Mouse (Mus musculus): ENCODE results near the gene Trpm3.

Trpm3 gene

DNA sequence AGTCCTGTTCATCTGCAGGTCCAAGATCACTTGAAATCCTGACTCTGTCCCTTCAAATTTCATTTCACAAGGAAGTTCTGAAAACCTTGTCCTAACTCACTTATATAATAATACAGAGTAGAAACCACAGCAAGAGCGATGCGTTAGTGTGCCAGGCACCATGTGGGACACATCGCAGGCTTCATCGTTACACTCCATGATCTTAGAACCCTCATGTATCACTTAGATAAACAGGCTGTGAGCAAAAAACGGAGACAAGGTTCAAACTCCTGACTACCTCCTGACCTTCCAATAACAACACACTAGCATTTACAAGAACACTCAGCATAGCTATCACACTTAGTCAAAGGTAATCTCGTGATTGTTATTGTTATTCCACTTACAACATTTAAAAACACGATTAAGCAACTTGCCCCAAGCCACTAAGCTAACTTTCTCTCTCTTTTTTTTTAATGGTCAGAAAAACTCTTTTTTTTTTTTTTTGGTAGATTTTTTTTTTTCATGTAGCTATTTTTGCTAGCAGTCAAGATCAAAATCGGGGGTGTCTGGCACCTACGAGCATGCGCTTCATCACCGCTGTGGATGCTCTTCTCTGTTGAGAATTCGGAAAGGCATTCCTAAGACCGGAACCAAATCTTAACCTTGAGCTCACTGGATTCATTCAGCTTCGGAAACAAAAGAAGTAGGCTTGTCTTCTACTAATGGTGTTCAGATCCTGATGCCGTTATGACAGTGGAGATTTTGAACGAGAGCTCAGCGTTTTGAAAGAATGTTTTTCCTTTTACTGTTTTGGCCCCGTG lies 784.2 kb downstream of the Trpm3 start:
- no peak for DNase-seq (ENCODE audit: low spot score)

DNA sequence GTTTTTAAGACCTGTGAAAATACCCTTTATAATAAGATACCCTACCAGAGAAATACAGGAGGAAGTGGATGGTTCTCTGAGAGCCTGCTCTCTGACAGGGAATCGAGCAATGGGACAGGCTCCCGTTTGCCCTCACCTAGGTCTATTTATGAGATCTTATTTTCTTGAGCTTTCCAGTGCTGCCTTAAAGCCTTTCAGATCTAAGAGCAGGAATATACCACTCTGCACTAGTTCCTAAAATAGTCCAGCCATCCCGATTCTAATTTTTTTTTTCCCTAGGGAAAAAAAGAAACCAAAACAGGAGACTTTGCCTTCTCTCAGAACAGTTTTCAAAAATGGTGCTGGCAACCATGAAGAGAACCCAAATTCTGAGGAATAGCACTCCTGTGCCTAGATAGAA lies 786.4 kb downstream of the Trpm3 start:
- no peak for DNase-seq (ENCODE audit: low spot score)

DNA sequence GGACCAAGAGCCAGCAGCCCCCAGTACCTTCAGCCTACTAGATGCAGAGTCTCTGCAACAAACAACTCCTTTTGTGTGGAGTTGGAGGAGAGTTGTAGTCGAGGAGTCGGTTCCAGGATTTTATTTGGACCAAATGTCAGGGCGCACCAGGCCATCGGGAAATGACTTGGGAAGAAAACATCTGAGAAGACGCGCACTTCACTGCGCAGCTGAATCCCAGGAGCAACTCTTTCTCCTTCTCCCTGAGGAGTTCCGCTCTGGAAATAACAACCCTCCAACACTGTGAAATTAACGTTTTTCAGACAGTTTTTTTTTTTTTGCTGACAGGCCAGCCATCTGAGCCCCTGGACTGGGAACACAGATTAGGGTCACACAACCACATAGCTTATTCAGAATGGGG lies 787.9 kb downstream of the Trpm3 start:
- DNase-seq (ENCODE audit: low spot score), result no peak

DNA sequence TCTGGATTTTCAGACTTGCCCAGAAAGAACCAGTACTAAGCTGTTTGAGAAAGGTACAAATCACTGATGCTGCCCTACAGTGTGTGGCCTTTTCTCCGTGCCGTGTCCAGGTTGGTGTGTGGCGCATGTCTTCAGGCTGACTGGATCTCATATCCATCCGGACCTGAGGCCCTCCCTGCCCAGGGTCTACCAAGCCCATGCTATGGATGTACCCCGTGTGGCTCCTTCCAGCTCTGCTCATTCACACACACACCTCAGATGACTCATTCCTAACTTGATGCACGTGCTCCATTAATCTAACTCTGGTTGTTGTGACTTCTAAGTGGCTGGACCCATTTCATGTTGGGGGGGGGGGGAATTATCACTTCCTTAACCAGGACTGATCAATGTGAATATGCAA lies 789.5 kb downstream of the Trpm3 start:
- DNase-seq (ENCODE audit: low spot score), result no peak

DNA sequence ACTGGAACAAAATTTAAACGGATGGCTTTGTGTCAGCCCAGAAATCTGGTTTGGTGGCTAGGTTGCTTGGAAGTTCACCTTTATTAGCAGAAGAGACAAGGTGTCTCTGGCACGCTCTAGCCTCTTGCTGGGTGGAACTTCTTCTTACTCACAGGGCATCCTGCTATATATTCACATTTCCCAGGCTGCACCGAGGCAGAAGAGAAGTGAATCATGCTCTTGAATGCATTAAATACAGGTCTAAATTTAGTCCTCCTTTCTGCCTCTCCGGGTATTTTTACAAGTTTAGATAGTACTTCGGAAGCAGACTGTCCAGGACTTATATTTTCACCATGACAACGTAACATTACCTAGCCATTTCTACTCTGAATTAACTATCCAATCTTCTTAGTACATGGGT lies 790.9 kb downstream of the Trpm3 start:
- DNase-seq (ENCODE audit: low spot score), result no peak

DNA sequence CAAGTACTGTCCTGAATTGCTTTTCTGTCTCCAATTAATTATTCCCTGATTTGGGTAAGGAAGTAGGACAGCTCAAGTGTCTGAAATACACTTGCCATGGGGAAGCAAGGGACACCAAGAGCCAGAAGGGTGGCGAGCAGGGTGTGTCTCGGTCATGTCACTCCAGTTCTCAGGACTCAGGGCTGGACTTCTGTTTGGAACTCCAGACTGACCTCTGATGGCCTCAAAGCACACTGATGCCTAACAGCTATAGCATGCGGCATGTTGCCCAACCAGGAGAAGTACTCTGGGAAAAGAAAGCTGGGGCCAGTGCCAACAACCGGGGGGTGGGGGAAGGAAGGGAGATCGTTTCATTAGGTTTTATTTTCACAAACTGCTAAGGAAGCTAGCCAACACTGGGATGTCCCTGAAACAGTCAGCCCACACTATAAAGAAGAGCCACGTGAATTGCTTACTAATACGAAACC lies 791.6 kb downstream of the Trpm3 start:
- DNase-seq (ENCODE audit: low spot score), result no peak

DNA sequence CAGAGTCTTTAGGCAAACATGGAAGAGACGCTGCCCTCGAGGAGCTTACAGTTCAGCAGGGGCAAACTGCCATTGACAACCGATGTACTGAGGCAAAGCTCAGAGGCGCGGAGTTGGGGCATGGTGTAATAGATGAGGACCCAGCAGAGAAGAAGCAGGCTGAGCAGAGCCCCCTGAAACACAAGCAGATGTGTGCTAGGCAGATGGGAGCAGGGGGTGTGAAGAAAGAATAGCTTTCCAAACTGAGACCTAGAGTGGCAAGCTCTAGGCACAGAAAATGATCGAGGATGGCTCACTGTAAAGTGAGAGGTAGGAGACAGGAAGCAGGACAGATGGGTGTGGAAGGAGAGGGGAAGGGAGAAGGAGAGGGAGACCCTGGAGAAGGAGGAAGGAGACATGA lies 792.2 kb downstream of the Trpm3 start:
- DNase-seq (ENCODE audit: low spot score), result no peak

DNA sequence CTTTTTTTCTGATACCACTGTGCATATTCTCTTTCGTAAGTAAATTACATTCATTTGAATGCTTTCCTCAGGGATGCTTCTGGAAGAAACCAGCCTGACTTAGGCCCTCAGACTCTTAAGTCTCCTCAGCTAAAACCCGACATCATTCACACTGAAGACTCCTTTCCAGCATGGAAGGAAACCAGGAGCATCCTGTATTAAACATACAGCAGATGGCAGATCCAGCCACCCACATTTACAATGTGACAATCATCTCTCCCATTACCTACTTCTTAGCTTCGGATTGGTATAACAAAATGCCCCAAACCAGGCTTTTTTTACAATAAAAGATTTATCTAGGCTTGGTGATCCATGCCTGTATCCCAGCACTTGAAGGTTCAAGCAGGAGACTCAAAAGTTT lies 796.2 kb downstream of the Trpm3 start:
- no peak for DNase-seq (ENCODE audit: low spot score)

DNA sequence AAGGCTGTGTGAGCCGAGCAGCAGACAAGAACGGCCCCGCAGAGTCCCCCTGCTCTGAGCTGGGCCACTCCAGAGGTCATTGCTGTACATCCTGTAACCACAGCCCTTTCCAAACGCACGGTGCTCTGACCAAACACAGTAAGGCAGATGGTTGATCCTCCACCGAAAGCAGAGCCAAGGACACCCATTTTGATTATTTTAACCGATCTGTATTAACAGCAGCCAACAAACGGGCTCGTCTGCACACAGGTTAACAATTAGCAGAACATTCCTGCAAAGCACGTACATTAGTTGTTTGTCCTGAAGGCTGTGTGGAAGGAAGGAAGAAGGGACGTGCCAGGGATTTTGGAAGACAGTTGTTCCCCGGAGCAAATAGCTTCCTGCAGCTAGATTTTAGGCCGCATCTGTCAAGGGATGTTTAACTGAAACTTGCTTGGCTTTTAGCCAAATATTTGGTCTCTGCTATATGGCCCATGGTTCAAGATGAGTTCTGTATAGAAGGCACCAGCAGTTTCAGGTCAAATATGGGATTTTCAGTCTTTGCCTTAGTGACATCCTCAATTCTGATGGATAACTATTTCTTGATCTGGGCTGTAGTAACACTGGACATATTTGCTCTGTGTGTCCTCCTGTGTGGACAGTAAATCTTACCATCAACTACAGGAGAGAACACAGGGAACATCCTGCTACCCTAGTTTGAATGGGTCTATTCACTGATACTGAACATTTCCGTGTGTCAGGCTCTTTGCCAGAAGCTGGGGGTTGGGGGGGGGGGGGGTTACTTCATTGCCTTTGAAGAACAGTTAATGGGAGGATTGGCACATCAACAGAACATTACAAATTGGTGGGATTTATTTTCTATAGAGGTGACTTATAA lies 800.2 kb downstream of the Trpm3 start:
- DNase-seq (ENCODE audit: low spot score), result no peak

DNA sequence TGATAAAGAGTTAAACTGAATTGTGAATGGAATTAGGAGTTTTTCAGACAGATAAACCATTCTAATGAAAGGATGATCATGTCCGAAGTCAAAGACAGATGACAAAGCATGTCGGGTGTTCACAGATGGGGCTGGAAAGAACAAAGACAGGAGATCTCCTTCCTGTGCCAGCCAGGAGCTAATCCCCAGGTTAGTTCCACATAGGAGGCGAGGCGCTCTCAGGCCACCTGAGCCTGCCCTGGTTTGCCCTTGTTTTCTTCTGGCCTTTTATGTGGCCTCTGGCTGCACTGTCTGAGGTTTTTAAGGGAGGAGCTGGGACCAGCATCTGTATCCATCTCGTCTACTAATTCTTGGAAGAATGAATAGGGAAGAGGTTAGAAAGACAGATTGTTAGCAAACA lies 801.0 kb downstream of the Trpm3 start:
- no peak for DNase-seq (ENCODE audit: low spot score)

DNA sequence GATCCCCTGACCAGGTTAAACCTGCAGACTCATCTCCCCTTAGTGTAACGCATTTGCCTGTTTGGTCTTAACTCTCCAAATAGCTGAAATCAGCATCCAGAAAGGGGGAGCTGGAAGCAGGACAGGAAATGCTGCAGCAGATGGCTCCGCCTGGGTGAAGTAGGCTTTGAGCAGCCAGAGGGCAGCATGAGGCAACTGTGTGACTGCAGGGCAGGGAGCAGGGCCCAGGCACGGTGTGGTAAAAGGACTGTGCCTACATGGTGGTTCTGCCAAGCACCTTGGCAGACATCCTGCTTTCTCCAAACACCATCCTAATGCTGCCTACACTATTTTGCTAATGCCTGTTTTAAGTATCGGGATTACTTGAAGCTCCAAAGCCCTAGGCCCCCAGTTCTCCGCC lies 801.6 kb downstream of the Trpm3 start:
- DNase-seq (ENCODE audit: low spot score), result peak; percentile 45

DNA sequence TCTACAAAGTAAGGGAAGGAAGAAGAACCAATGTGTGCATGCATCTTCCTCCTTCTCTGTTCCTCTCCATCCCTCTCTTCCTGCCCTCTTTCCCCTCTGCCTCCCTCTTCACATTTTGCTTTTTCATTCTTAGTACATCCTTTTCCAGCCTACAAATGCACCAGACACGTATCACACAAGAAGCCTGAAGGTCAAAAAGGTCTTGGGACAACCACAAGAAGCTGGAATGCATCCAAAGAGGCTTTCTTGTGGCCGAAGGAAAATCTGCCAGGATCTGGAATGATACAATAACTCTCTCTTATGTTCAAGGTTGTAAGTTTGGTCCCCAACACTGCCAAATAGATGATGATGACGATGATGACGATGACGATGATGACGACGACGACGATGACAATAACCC lies 802.1 kb downstream of the Trpm3 start:
- DNase-seq (ENCODE audit: low spot score), result no peak

DNA sequence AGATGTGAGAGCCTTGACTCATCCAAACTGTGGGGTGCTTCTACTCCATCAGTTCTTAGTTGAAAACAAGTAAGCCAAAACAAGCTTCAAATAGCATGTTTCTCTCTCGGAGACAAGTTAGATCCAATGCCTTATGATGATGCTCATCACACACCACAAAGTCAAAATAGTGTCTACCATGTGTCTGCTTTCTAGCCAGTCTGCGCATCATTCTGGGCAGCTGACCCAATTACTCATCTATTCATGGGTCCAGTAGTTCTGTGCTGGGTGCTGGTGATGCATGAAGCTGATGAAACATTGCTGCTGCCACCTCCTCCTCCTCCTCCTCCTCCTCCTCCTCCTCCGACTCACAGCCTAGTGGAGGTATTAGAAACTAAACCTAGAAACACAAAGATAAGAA lies 813.6 kb downstream of the Trpm3 start:
- no peak for DNase-seq (ENCODE audit: low spot score)

DNA sequence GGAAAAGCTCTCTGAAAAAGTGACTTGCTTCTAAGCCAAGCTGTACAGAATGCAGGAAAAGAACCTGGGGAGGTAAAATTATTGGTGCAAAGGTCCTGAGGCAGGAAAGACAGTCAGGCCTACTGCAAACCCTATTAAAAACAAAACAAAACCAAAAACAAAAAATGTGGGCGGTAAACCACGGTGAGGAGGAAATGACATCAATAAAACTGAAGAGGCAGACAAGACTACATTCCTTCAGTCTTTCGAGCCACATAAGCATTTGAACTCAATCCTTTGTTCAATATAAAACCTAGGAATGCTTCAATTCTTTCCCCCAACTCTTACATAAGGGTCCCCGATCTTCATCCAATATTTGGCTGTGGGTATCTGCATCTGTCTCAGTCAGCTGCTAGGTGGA lies 814.3 kb downstream of the Trpm3 start:
- DNase-seq (ENCODE audit: low spot score), result no peak

DNA sequence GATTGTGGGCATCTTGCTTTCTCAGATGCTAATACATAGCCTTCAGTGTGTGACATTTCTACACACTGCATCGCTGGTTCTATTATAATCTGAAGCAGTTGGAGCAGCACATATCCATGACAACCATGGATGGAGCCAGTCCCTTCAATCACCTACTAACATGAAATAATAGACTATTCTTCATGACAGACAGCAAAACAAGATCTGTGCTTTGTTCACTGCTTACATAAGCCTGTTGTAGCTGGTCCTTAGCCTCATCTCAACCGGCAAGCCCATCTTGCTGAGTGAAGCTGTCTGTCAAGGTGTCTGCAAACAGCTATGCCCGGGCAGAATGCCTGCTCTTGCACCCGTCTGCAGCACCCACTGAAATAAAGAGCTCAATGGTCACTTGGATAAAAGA lies 819.6 kb downstream of the Trpm3 start:
- no peak for DNase-seq (ENCODE audit: low spot score)

DNA sequence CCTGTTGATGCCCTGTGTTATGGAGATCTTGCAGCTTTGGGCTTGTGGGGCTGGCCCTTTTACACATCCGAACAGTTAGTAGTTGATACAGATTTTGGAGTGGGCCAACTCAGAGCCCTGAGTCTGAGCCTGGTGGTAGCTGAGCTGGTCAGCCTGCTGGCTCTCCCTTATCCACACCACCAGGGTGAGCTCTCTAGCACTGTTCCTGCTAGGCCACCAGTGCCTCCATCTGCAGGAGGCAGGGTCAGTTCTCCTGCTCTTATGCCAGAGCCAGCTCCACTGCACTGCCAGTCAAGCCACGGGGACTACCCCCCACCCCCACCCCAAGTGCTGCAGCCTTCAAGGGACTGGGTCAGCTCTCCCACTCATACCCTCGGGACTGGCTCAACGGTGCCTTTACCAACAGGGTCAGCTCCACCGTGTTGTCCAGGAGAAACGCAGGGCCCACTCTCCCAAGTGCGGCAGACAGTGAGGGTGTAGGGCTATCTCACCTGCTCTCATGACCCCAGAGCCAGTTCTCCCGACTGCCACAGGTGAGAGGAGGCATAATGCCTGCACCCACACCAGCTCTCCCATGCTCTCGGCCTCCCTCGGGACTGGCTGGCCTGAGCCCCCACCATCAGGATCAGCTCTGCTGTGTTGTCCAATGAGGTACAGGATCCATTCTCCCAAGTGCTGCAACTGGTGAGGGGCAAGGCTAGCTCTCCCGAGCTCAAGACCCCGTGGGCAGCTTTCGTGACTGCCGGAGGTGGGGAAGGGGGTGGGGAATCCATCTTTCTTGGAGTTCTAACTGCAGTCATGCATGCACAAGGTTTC lies 821.8 kb downstream of the Trpm3 start:
- no peak for DNase-seq (ENCODE audit: low spot score)

DNA sequence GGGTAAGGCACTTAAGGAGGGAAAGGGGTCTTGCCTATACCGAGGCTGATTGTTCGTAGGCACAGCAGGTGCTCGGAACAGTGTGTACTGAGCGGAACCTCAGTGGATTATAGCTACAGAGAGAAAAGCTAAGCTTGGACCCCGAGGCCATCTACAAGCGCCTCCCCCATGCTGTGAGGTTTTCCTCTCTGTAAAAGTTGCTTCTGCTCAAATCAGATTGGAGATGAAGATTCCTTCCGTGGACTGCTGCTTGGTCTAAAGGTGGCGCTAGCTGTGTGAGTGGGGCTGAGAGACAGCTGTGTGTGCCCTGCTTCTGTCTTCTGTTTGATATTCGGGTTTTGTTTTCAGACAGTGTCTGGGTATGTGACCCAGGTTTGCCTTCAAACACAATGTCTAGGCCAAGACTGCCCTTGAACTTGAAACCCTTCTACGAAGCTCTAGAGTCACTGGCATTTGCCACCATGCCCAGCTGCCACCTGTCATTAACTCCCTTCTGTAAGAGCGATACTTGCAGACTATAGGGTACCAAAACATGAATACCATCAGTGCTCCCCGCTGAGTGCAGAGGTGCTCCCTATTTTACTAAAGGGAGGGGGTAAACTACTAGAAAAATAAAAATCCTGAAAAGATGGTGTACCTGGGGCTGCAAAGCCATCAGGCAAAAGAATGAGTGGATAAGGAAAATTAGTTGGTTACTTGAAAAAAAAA lies 823.3 kb downstream of the Trpm3 start:
- DNase-seq (ENCODE audit: low spot score), result no peak

DNA sequence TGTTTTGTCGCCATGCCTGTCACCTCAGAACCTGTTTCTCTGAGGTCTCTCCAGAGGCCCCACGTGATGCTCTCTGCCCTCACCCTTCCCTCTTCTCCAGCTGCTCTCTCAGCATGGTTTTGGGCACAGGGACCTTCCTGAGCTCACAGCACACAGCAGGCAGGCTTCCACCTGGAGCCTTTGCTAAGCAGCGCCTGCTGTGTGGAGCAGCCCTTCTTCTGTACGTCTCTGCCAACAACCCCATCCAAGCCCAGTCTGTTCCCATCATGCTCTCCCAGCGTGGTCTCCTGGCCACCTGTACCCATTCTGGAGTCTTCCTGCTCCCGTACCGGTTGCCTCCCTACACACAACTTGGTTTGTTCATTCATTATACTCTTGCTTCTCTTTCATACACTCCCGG lies 823.9 kb downstream of the Trpm3 start:
- DNase-seq (ENCODE audit: low spot score), result no peak

DNA sequence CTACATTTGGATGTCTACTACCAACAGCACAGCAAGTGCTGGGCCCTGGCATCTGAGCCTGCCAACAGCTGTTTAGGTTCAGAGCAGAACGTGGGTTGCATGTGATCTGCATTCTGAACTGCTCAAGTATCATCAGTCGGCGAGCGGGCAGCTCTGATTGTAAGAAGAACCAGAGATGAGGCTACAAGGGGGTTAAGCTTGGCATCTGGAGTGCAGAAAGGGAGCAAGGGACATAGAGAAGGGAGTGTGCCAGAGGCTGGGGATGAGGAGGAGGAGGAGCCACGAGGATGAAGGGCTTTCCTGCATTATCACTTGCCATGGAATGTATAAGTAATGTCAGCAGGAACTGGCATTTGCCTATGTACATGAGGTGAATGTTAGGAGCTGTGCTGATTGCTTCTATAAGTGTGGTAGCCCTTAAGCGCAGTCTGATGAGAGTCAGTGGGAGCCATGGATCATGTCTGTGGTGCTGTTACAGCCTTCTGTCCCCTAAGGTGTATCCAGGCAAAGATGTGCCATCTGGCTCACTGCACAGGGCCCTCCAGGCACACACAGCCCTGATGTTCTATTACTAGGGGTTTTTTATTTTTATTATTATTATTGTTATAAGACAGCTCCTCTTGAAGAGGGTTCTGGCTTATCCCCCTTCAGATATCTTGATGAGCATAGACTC lies 825.0 kb downstream of the Trpm3 start:
- DNase-seq (ENCODE audit: low spot score), result no peak

DNA sequence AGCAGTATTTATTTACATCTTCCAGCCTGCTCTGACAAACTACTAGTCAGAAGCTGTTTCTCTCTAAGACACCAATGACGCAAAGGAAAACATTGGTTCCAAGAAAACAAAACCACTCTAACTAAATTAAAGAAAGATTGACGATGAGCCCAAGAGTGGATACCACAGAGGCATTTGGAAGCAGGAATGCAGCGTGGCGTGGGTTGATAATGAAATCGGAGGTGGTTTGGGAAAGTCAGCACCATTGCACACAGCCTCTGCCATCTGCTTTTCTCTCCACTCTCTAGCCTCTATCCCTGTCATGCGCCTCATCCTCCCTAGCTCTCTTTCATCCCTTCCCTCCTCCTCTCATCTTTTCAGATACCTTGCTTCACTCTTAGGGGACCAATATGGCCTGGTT lies 826.6 kb downstream of the Trpm3 start:
- DNase-seq (ENCODE audit: low spot score), result no peak

DNA sequence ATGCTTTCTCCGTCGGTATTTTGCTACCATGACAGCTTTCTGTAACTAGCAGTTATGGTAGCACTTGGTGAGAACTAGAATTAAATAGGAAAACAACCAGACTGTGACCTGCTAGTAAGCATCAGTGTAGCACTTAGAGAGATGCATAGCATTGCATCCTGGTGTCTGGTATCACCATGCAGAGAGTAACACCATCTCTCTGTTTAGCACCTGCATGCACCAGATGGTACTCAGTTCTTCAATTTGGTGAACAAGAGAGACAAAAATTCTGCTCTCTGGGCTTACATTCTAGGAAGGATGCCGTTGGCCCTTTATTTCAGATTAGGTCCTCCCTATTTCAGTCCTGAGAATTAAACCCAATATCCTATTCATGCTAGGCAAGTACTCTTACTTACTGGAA lies 834.4 kb downstream of the Trpm3 start:
- DNase-seq (ENCODE audit: low spot score), result no peak
